Comparison of ENCODE assay signal across 8 mouse cellular contexts in the genomic region with DNA sequence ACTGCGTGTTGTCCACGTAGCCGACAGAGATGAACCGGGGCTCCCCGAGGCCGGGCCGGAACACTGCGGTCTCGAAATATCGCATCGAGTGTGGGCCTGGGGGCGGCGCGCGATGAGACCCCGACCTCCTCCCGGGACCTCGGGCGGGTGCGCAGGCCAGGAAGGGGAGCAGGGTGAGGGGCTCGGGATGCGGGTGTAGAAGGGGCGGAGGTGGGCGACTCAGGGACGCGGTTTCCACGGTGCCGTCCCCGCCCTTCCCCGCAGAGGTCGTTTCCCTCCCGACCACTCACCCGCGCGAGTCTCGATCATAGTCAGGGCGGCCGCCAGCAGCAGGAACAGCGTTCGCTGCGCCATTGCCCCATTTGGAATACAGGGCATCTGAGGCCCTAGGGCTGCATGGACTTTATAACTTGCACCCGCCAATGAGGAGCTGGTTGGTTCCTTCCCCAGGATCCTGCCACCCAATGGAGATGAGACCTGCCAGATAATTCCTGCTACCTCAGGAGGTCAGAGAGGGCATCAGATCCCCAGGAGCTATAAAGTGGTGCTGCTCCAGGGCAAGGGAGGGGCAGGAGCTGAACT. TPM values are rescaled to one million over a fixed set of nuclear protein-coding genes. Genes with fewer than 3 reads are reported as not detected.
A peak's percentile ranks its signal among the peaks of the same experiment; 100 is the strongest.
DNase-seq lines count a peak whose midpoint lies in the region; ATAC-seq and TF ChIP-seq lines count a peak whose summit lies in the region.

No protein-coding gene starts in this region.

- peaks cover 25% of the 10 kb centered on the region for H3K27me3 ChIP-seq in hindbrain, embryonic 14.5 days (ENCODE audit: control insufficient read depth, insufficient read depth, low read length)

- no peaks in the 10 kb centered on the region for H3K9me3 ChIP-seq in hindbrain, embryonic 14.5 days (ENCODE audit: control insufficient read depth, low read length)

- no peaks in the 10 kb centered on the region for H3K36me3 ChIP-seq in hindbrain, embryonic 14.5 days (replicated peaks; ENCODE audit: control insufficient read depth, insufficient read depth)

- no peak for TF ChIP-seq POLR2A in lung, adult 2 months (IDR thresholded peaks at IDR 0.05; ENCODE audit: borderline replicate concordance, extremely low read depth, low read depth, low read length)
- TF ChIP-seq POLR2A in cortical plate, adult 2 months (IDR thresholded peaks at IDR 0.05; ENCODE audit: extremely low read depth, insufficient read depth, low read length) = no peak

- TF ChIP-seq CTCF in lung, adult 2 months (IDR thresholded peaks at IDR 0.05; ENCODE audit: insufficient read depth, low read length) = no peak
- no peak for TF ChIP-seq CTCF in cortical plate, adult 2 months (IDR thresholded peaks at IDR 0.05; ENCODE audit: extremely low read depth, insufficient read depth, low read length)

- WGBS in lung, adult 2 months = under 1% methylated on average over 42 of the region's 42 CpGs
- under 1% methylated on average over 42 of the region's 42 CpGs for WGBS in hindbrain, embryonic 14.5 days

- DNase-seq in lung, adult 2 months = no peak
- no peak for DNase-seq in lung, postnatal 25 days (ENCODE audit: low spot score)
- DNase-seq in hindbrain, embryonic 14.5 days (ENCODE audit: low spot score) = no peak
- peak; percentile 56 for DNase-seq in thymus, postnatal 14 days
- DNase-seq in adrenal gland, postnatal 25 days = no peak
- no peak for DNase-seq in urinary bladder, postnatal 10 days (ENCODE audit: low spot score)

- no peaks in the 10 kb centered on the region for H3K4me1 ChIP-seq in lung, adult 2 months (ENCODE audit: control insufficient read depth, insufficient read depth, low read length)
- no peaks in the 10 kb centered on the region for H3K4me1 ChIP-seq in cortical plate, adult 2 months (ENCODE audit: control insufficient read depth, insufficient read depth, low read length)
- H3K4me1 ChIP-seq in hindbrain, embryonic 14.5 days (replicated peaks; ENCODE audit: control insufficient read depth, insufficient read depth, low read length) = 0 out of 2 replicates have a peak, but pooled peaks cover 10% of the 10 kb centered on the region

- peak; percentile 40; the same call in 1 of the 2 replicates for ATAC-seq in hindbrain, embryonic 14.5 days (ENCODE audit: low FRiP score)
- ATAC-seq in megakaryocyte, adult 5-6 weeks (ENCODE audit: poor library complexity, severe bottlenecking) = peak; percentile 41

- peak overlapping the region; percentile 97 for H3K4me2 ChIP-seq in hindbrain, embryonic 14.5 days (replicated peaks)

- peak overlapping the region; percentile 60 for H3K9ac ChIP-seq in hindbrain, embryonic 14.5 days

- no peak overlapping the region for H3K27ac ChIP-seq in cortical plate, adult 2 months (ENCODE audit: insufficient read depth, low read length)
- no peak overlapping the region for H3K27ac ChIP-seq in hindbrain, embryonic 14.5 days

- H3K4me3 ChIP-seq in lung, adult 2 months (replicated peaks; ENCODE audit: extremely low read depth, low read depth, low read length) = peak overlapping the region; percentile 77
- peak overlapping the region; percentile 45 for H3K4me3 ChIP-seq in cortical plate, adult 2 months (ENCODE audit: insufficient read depth, low read length)
- H3K4me3 ChIP-seq in hindbrain, embryonic 14.5 days (replicated peaks; ENCODE audit: low read length) = peak overlapping the region; percentile 49

RNA-seq across cellular contexts. Expression of a gene that starts 25.8 kb away (rescaled TPM):
- not detected in 2 replicates for polyA plus RNA-seq in lung, adult 2 months (2012; rRNA removed)
- 0.23 and 0.35 TPM in 2 replicates for polyA plus RNA-seq in cortical plate, adult 2 months (2012; rRNA removed)
- 0.25 TPM in 1 of 2 replicates, not detected in the other for polyA plus RNA-seq in hindbrain, embryonic 14.5 days (2014; fragmentation: Nextera tagmentation; extraction: Ambion mirVana)
- total RNA-seq in megakaryocyte, adult 5-6 weeks (2015) = not detected in 2 replicates
- total RNA-seq in megakaryocyte, adult 5-6 weeks (2017) = not detected in 2 replicates
- total RNA-seq in adrenal gland, postnatal 25 days (2021) = 1.6 and 2.2 TPM in 2 replicates

RNA-seq across cellular contexts. Expression of a gene that starts 37.5 kb away (rescaled TPM):
- 0.22 and 0.29 TPM in 2 replicates for polyA plus RNA-seq in lung, adult 2 months (2012; rRNA removed)
- not detected in 2 replicates for polyA plus RNA-seq in cortical plate, adult 2 months (2012; rRNA removed)
- not detected in 2 replicates for polyA plus RNA-seq in hindbrain, embryonic 14.5 days (2014; fragmentation: Nextera tagmentation; extraction: Ambion mirVana)
- total RNA-seq in megakaryocyte, adult 5-6 weeks (2015) = 0.62 TPM in 1 of 2 replicates, not detected in the other
- 0.12 and 0.15 TPM in 2 replicates for total RNA-seq in megakaryocyte, adult 5-6 weeks (2017)
- 0.58 TPM in 1 of 2 replicates, not detected in the other for total RNA-seq in adrenal gland, postnatal 25 days (2021)

RNA-seq across cellular contexts. Expression of a gene that starts 41.2 kb away (rescaled TPM):
- not detected in 2 replicates for polyA plus RNA-seq in lung, adult 2 months (2012; rRNA removed)
- polyA plus RNA-seq in cortical plate, adult 2 months (2012; rRNA removed) = not detected in 2 replicates
- not detected in 2 replicates for polyA plus RNA-seq in hindbrain, embryonic 14.5 days (2014; fragmentation: Nextera tagmentation; extraction: Ambion mirVana)
- total RNA-seq in megakaryocyte, adult 5-6 weeks (2015) = not detected in 2 replicates
- not detected in 2 replicates for total RNA-seq in megakaryocyte, adult 5-6 weeks (2017)
- not detected in 2 replicates for total RNA-seq in adrenal gland, postnatal 25 days (2021)

RNA-seq across cellular contexts. Expression of a gene that starts 41.4 kb away (rescaled TPM):
- 53.9 and 55.1 TPM in 2 replicates for polyA plus RNA-seq in lung, adult 2 months (2012; rRNA removed)
- polyA plus RNA-seq in cortical plate, adult 2 months (2012; rRNA removed) = 18.3 and 19.0 TPM in 2 replicates
- polyA plus RNA-seq in hindbrain, embryonic 14.5 days (2014; fragmentation: Nextera tagmentation; extraction: Ambion mirVana) = 7.2 and 8.0 TPM in 2 replicates
- 43.2 and 44.4 TPM in 2 replicates for total RNA-seq in megakaryocyte, adult 5-6 weeks (2015)
- 51.9 and 56.1 TPM in 2 replicates for total RNA-seq in megakaryocyte, adult 5-6 weeks (2017)
- 21.7 and 29.6 TPM in 2 replicates for total RNA-seq in adrenal gland, postnatal 25 days (2021)

RNA-seq across cellular contexts. Expression of a gene that starts 45.3 kb away (rescaled TPM):
- polyA plus RNA-seq in lung, adult 2 months (2012; rRNA removed) = not detected in 2 replicates
- polyA plus RNA-seq in cortical plate, adult 2 months (2012; rRNA removed) = not detected in 2 replicates
- polyA plus RNA-seq in hindbrain, embryonic 14.5 days (2014; fragmentation: Nextera tagmentation; extraction: Ambion mirVana) = not detected in 2 replicates
- not detected in 2 replicates for total RNA-seq in megakaryocyte, adult 5-6 weeks (2015)
- total RNA-seq in megakaryocyte, adult 5-6 weeks (2017) = not detected in 2 replicates
- total RNA-seq in adrenal gland, postnatal 25 days (2021) = not detected in 2 replicates
